Comparison of ENCODE assay signal across 8 mouse cellular contexts in the genomic region with DNA sequence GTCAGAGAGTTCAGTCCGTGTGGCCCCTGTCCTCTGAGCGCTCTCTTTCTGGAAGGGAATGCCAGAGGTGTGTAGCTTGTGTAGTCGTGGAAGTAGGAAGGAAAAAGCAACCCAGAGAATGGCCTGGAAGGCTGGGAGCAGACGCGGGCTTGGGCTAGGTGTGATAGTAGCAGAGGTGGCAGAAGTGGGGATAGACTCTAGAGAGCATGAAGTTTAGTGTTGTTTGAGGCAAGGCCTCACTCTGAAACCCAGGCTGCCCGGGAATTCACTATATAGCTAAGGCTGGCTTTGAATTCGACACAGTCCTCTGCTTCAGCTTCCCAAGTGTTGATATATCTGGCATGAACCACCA. TPM values are rescaled to one million over a fixed set of nuclear protein-coding genes. Genes with fewer than 3 reads are reported as not detected.
DNase-seq lines count a peak whose midpoint lies in the region; ATAC-seq lines count a peak whose summit lies in the region.

No protein-coding gene starts in this region.

- ATAC-seq in heart, embryonic 11.5 days (replicated peaks; ENCODE audit: insufficient number of reproducible peaks, low FRiP score, low TSS enrichment), result no peak; the same call in 1 of the 2 replicates
- no peak for ATAC-seq in hindbrain, embryonic 13.5 days (ENCODE audit: low FRiP score)
- ATAC-seq in midbrain, embryonic 11.5 days (ENCODE audit: low FRiP score), result no peak

- 2% methylated on average over 7 of the region's 7 CpGs for WGBS in heart, embryonic 11.5 days (ENCODE audit: insufficient replicate concordance)
- 0% methylated on average over 7 of the region's 7 CpGs for WGBS in hindbrain, embryonic 13.5 days
- WGBS in midbrain, embryonic 11.5 days, result 0% methylated on average over 7 of the region's 7 CpGs

- H3K4me1 ChIP-seq in heart, embryonic 11.5 days (ENCODE audit: control insufficient read depth, insufficient read depth, low read length), result peaks cover 9% of the 10 kb centered on the region
- peaks cover 23% of the 10 kb centered on the region for H3K4me1 ChIP-seq in hindbrain, embryonic 13.5 days (replicated peaks)
- H3K4me1 ChIP-seq in midbrain, embryonic 11.5 days (ENCODE audit: control insufficient read depth, insufficient read depth, low read length), result peaks cover 10% of the 10 kb centered on the region

- peak overlapping the region; percentile 88 for H3K9ac ChIP-seq in heart, embryonic 11.5 days (ENCODE audit: low read depth, low read length)
- peak overlapping the region; percentile 83 for H3K9ac ChIP-seq in hindbrain, embryonic 13.5 days
- peak overlapping the region; percentile 75 for H3K9ac ChIP-seq in midbrain, embryonic 11.5 days (ENCODE audit: low read length)

- DNase-seq in heart, adult 18-20 months, result no peak
- peak; percentile 13 for DNase-seq in MEL-GATA-1-ER (ENCODE audit: extremely low read depth, low read depth)
- no peak for DNase-seq in midbrain, embryonic 11.5 days (ENCODE audit: low spot score, missing footprints)
- no peak for DNase-seq in yolk sac, embryonic 10.5 days (ENCODE audit: low spot score)
- no peak for DNase-seq in urinary bladder, adult 2 months (ENCODE audit: low spot score)
- no peak for DNase-seq in layer of hippocampus, postnatal 10 days (ENCODE audit: low spot score in 2 of 2)

- H3K27ac ChIP-seq in heart, embryonic 11.5 days (ENCODE audit: low read depth, low read length), result no peak overlapping the region; the same call in 1 of the 2 replicates
- no peak overlapping the region; the same call in 1 of the 2 replicates for H3K27ac ChIP-seq in hindbrain, embryonic 13.5 days
- H3K27ac ChIP-seq in midbrain, embryonic 11.5 days (ENCODE audit: low read depth, low read length), result no peak overlapping the region

- no peaks in the 10 kb centered on the region for H3K27me3 ChIP-seq in heart, embryonic 11.5 days (ENCODE audit: control insufficient read depth, insufficient read depth, low read length)
- H3K27me3 ChIP-seq in hindbrain, embryonic 13.5 days, result 0 out of 2 replicates have a peak, but pooled peaks cover 2% of the 10 kb centered on the region
- no peaks in the 10 kb centered on the region for H3K27me3 ChIP-seq in midbrain, embryonic 11.5 days (ENCODE audit: control insufficient read depth, insufficient read depth, low read length)

- peak overlapping the region; percentile 95 for H3K4me3 ChIP-seq in heart, embryonic 11.5 days (ENCODE audit: low read depth, low read length)
- peak overlapping the region; percentile 66 for H3K4me3 ChIP-seq in hindbrain, embryonic 13.5 days
- H3K4me3 ChIP-seq in midbrain, embryonic 11.5 days (ENCODE audit: low read depth, low read length), result peak overlapping the region; percentile 65

- peaks cover 7% of the 10 kb centered on the region; the same call in 1 of the 2 replicates for H3K36me3 ChIP-seq in heart, embryonic 11.5 days (ENCODE audit: control insufficient read depth, insufficient read depth, low read length)
- H3K36me3 ChIP-seq in hindbrain, embryonic 13.5 days, result peaks cover 25% of the 10 kb centered on the region
- H3K36me3 ChIP-seq in midbrain, embryonic 11.5 days (ENCODE audit: control insufficient read depth, insufficient read depth, low read length), result peaks cover 7% of the 10 kb centered on the region

- H3K9me3 ChIP-seq in heart, embryonic 11.5 days (replicated peaks; ENCODE audit: control insufficient read depth, low read length), result no peaks in the 10 kb centered on the region
- no peaks in the 10 kb centered on the region for H3K9me3 ChIP-seq in hindbrain, embryonic 13.5 days
- H3K9me3 ChIP-seq in midbrain, embryonic 11.5 days (ENCODE audit: control insufficient read depth, low read length), result no peaks in the 10 kb centered on the region

- H3K4me2 ChIP-seq in heart, embryonic 11.5 days, result peak overlapping the region; percentile 77
- H3K4me2 ChIP-seq in hindbrain, embryonic 13.5 days, result peak overlapping the region; percentile 95
- H3K4me2 ChIP-seq in midbrain, embryonic 11.5 days, result peak overlapping the region; percentile 91

RNA-seq across cellular contexts. Expression of a gene that starts 0.5 kb away (rescaled TPM):
- 7.1 and 8.2 TPM in 2 replicates for polyA plus RNA-seq in heart, embryonic 11.5 days (2014; fragmentation: Nextera tagmentation; extraction: Ambion mirVana)
- total RNA-seq in heart, adult 18-20 months (2021), result 1 to 10 TPM in 1 of 2 experiments, under 1 TPM in 1; 0.89 to 3.4 TPM
- polyA plus RNA-seq in hindbrain, embryonic 13.5 days (2015; fragmentation: Nextera tagmentation; extraction: Ambion mirVana), result 15.3 and 22.1 TPM in 2 replicates
- polyA plus RNA-seq in midbrain, embryonic 11.5 days (2014; fragmentation: Nextera tagmentation; extraction: Ambion mirVana), result 9.5 and 10.2 TPM in 2 replicates
- 3.7 and 4.0 TPM in 2 replicates for polyA plus RNA-seq in urinary bladder, adult 2 months (2012; rRNA removed)
- total RNA-seq in layer of hippocampus, postnatal 10 days (2021), result 10 to 100 TPM; 14.7 to 15.4 TPM

RNA-seq across cellular contexts. Expression of a gene that starts 0.7 kb away (rescaled TPM):
- polyA plus RNA-seq in heart, embryonic 11.5 days (2014; fragmentation: Nextera tagmentation; extraction: Ambion mirVana), result 284 and 297 TPM in 2 replicates
- 100 to 1,000 TPM; 135 TPM for total RNA-seq in heart, adult 18-20 months (2021)
- polyA plus RNA-seq in hindbrain, embryonic 13.5 days (2015; fragmentation: Nextera tagmentation; extraction: Ambion mirVana), result 263 and 295 TPM in 2 replicates
- polyA plus RNA-seq in midbrain, embryonic 11.5 days (2014; fragmentation: Nextera tagmentation; extraction: Ambion mirVana), result 354 and 362 TPM in 2 replicates
- 145 and 194 TPM in 2 replicates for polyA plus RNA-seq in urinary bladder, adult 2 months (2012; rRNA removed)
- total RNA-seq in layer of hippocampus, postnatal 10 days (2021), result 100 to 1,000 TPM; 120 to 138 TPM

RNA-seq across cellular contexts. Expression of a gene that starts 23.5 kb away (rescaled TPM):
- 1.1 and 1.3 TPM in 2 replicates for polyA plus RNA-seq in heart, embryonic 11.5 days (2014; fragmentation: Nextera tagmentation; extraction: Ambion mirVana)
- 1 to 10 TPM; 1.4 TPM for total RNA-seq in heart, adult 18-20 months (2021)
- polyA plus RNA-seq in hindbrain, embryonic 13.5 days (2015; fragmentation: Nextera tagmentation; extraction: Ambion mirVana), result 6.6 and 8.1 TPM in 2 replicates
- polyA plus RNA-seq in midbrain, embryonic 11.5 days (2014; fragmentation: Nextera tagmentation; extraction: Ambion mirVana), result 0.64 and 0.95 TPM in 2 replicates
- polyA plus RNA-seq in urinary bladder, adult 2 months (2012; rRNA removed), result 11.0 and 11.8 TPM in 2 replicates
- 10 to 100 TPM; 35.7 to 38.0 TPM for total RNA-seq in layer of hippocampus, postnatal 10 days (2021)

RNA-seq across cellular contexts. Expression of a gene that starts 32.8 kb away (rescaled TPM):
- polyA plus RNA-seq in heart, embryonic 11.5 days (2014; fragmentation: Nextera tagmentation; extraction: Ambion mirVana), result 11.9 and 13.6 TPM in 2 replicates
- 10 to 100 TPM; 38.5 to 44.1 TPM for total RNA-seq in heart, adult 18-20 months (2021)
- polyA plus RNA-seq in hindbrain, embryonic 13.5 days (2015; fragmentation: Nextera tagmentation; extraction: Ambion mirVana), result 8.7 and 10.3 TPM in 2 replicates
- 5.2 and 5.4 TPM in 2 replicates for polyA plus RNA-seq in midbrain, embryonic 11.5 days (2014; fragmentation: Nextera tagmentation; extraction: Ambion mirVana)
- 63.5 and 79.4 TPM in 2 replicates for polyA plus RNA-seq in urinary bladder, adult 2 months (2012; rRNA removed)
- 10 to 100 TPM; 30.4 to 33.0 TPM for total RNA-seq in layer of hippocampus, postnatal 10 days (2021)
